Mouse (Mus musculus) testis, adult 2 months (tissue): Measurements from ENCODE around the gene Skint8.

ENCODE experiments used
- CTCF ChIP-seq: fragments of 200-500 bp; IDR thresholded peaks from 2 replicates; pipeline ENCODE4 v1.5.1; 2012; ENCODE audit warnings: low read depth, mild to moderate bottlenecking, inconsistent platforms, low read length, moderate library complexity; ENCODE audit not compliant: control insufficient read depth, insufficient read depth, insufficient replicate concordance
- POLR2A ChIP-seq: fragments of 200-500 bp; IDR thresholded peaks from 2 replicates; pipeline ENCODE4 v1.6.1; 2012; ENCODE audit warnings: low read depth, mild to moderate bottlenecking, inconsistent platforms, low read length, moderate library complexity; ENCODE audit not compliant: control insufficient read depth

- TF ChIP-seq POLR2A: no peak
- TF ChIP-seq CTCF: no peak
These were observed at the start of gene Skint8 for GRCm38 (mm10) chr4:111919092-111919491.
